Mouse (Mus musculus): Measurements from ENCODE around the gene Rarg.

DNA sequence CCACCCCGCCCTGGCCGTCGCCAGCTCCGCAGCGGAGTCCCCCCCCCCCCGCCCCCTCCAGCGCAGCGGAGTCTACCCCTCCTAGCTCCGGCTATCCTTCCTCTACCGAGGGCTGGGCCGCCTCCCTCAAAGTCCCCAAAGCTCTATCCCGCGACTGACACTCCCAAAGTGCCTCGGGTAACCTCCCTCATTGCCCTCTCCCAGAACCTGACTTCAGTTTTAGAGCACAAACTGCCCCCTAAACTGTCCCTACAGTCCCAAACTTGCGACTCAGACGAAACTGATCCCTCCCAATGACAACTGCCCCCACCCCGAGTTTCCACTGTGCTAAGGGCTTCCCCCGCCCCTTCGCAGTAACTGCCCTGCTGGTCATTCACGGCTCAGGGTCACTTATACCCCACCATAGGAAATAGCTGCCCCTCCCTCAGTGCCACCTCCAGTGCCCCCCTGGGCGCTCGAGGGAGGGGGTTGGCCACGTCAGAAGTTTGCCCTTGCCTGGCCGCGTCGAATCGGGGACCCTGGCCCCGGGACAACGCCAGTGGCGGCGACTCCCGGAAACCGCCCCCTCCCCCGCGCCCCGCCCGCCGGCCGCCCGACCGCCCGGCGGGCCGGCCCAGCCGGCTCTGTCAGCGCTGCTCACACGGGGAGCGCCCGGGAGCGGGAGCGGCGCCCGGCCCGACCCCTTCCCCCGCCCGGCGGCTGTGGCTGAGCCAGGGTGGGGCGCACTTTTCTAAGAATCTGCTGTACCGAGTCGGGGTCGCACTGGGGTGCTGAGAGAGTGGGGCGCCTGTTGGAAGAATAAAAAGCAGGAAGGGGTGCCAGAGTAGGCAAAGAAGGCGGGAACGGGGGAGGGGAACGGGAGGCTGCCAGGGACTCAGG lies 9.8 kb downstream of the Rarg start:
- TF ChIP-seq KAT2A (conservative IDR thresholded peaks at IDR 0.05; ENCODE audit: low read depth, low read length): no peak
- TF ChIP-seq TCF12 (IDR thresholded peaks at IDR 0.05; ENCODE audit: low read depth, low read length): no peak
- TF ChIP-seq E2F4 (IDR thresholded peaks at IDR 0.05; ENCODE audit: borderline replicate concordance, low read depth, low read length): no peak
- no peak; a peak in 1 of 4 replicates for TF ChIP-seq POLR2A (IDR thresholded peaks at IDR 0.05; ENCODE audit: control insufficient read depth in 1 of 2, insufficient read depth in 1 of 2, low read depth in 1 of 2, low read length in 2 of 2, poor library complexity in 1 of 2)
- TF ChIP-seq TAL1 (IDR thresholded peaks at IDR 0.05; ENCODE audit: low read length): no peak
- TF ChIP-seq ZC3H11A (IDR thresholded peaks at IDR 0.05; ENCODE audit: low read depth, low read length): no peak
- no peak for TF ChIP-seq MAFK (IDR thresholded peaks at IDR 0.05; ENCODE audit: borderline replicate concordance, low read depth, low read length)
- no peak for TF ChIP-seq CTCF (IDR thresholded peaks at IDR 0.05 in 2 of 3, conservative IDR thresholded peaks at IDR 0.05 in 1 of 3; ENCODE audit: control insufficient read depth in 1 of 3, insufficient read depth in 1 of 3, low read depth in 2 of 3, low read length in 3 of 3, poor library complexity in 1 of 3, severe bottlenecking in 1 of 3)
- TF ChIP-seq USF2 (IDR thresholded peaks at IDR 0.05; ENCODE audit: borderline replicate concordance in 1 of 2, insufficient read depth in 1 of 2, low read depth in 1 of 2, low read length in 2 of 2): no peak
- TF ChIP-seq GATA1 (IDR thresholded peaks at IDR 0.05; ENCODE audit: low read depth, low read length): no peak
- TF ChIP-seq ETS1 (IDR thresholded peaks at IDR 0.05; ENCODE audit: low read depth, low read length): no peak
- TF ChIP-seq MYC (IDR thresholded peaks at IDR 0.05; ENCODE audit: low read depth, low read length): no peak

All from MEL (cell line).